Mouse (Mus musculus) thymus, adult 2 months (tissue): ENCODE results near the gene Meis1.

Experiments used
- CTCF ChIP-seq: fragments of 200-500 bp; IDR thresholded peaks from 2 replicates; pipeline ENCODE4 v1.5.1; 2012; ENCODE audit warnings: mild to moderate bottlenecking, control low read depth, low read length, moderate library complexity, borderline replicate concordance; ENCODE audit not compliant: control insufficient read depth, poor library complexity, insufficient read depth; ENCODE audit errors: extremely low read depth
- POLR2A ChIP-seq: fragments of 200-500 bp; IDR thresholded peaks from 2 replicates; pipeline ENCODE4 v1.6.1; 2012; ENCODE audit warnings: mild to moderate bottlenecking, low read length, control low read depth, moderate library complexity; ENCODE audit not compliant: control insufficient read depth, poor library complexity, insufficient read depth; ENCODE audit errors: extremely low read depth

DNA sequence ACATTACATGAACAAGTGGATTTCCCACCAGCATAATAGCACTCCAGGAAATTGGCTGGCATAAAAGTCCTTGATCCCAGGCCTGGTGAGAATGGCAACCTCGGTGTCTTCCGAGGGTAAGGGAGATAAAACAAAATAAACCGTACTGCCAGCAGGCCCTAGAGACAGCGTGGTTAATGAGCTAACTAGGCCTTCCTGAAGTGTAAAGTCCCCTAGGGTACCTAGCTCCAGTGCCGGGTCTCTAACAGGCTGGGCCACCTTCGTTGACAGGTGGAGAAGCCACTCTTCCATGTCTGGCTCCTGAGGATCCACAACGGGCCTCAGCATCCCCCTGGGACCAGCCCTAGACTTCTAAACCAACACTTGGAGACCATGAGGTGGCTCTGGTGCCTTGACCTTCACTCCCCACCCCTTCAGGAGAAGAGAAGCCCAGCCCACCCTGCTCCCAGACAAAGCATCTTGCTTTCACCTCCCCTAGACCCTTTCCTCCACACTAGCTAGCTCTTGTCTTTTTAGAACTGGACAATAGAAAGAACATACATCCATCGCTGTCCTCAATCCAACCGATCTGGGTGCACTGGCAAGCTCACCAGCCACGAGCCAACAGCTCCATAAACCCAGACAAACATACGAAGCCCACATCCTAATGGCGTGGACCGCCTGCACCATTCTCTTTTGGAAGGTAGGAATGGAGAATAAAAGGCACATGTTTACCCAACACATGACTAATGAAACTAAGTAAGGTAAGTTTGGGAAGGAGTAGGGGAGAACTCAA lies 10.0 kb downstream of the Meis1 start:
- TF ChIP-seq CTCF (no peak), POLR2A (no peak)
